Mouse (Mus musculus) embryonic facial prominence, embryonic 14.5 days (tissue): ENCODE data around the gene Fkrp. TPM values are rescaled to one million over a fixed set of nuclear protein-coding genes. Genes with fewer than 3 reads are reported as not detected.

Experiments
- ATAC-seq: fragments of 200-750 bp; cut with Nextera tagmentation; 2 replicates; pipeline ENCODE4 v1.8.0; 2017; ENCODE audit warnings: low read depth, moderate number of reproducible peaks, moderate TSS enrichment
- DNase-seq: peaks from one replicate; pipeline ENCODE4 v3.0.0-alpha.2; 2015; ENCODE audit warnings: low spot score
- H3K27ac ChIP-seq: fragments of 300-500 bp; sonication (generic); replicated peaks from 2 replicates; pipeline ENCODE4 v1.5.1; 2014; ENCODE audit warnings: low read depth, mild to moderate bottlenecking, low read length, moderate library complexity
- H3K27me3 ChIP-seq: fragments of 300-500 bp; sonication (generic); replicated peaks from 2 replicates; pipeline ENCODE4 v1.6.1; 2014; ENCODE audit warnings: low read length; ENCODE audit not compliant: control insufficient read depth, insufficient read depth
- H3K36me3 ChIP-seq: fragments of 300-500 bp; sonication (generic); 2 replicates; pipeline ENCODE4 v1.6.1; 2014; ENCODE audit warnings: low read length, mixed read lengths; ENCODE audit not compliant: control insufficient read depth, insufficient read depth
- H3K4me1 ChIP-seq: fragments of 300-500 bp; sonication (generic); 2 replicates; pipeline ENCODE4 v1.6.1; 2014; ENCODE audit warnings: antibody characterized with exemption, low read length; ENCODE audit not compliant: control insufficient read depth, insufficient read depth
- H3K4me2 ChIP-seq: fragments of 300-500 bp; sonication (generic); 2 replicates; pipeline ENCODE4 v1.6.1; 2014; ENCODE audit warnings: low read depth, mild to moderate bottlenecking, low read length, moderate library complexity, mixed read lengths
- H3K4me3 ChIP-seq: fragments of 300-500 bp; sonication (generic); 2 replicates; pipeline ENCODE4 v1.5.1; 2014; ENCODE audit warnings: low read depth, mild to moderate bottlenecking, low read length
- H3K9ac ChIP-seq: fragments of 300-500 bp; sonication (generic); 2 replicates; pipeline ENCODE4 v1.6.1; 2014; ENCODE audit warnings: low read depth, mild to moderate bottlenecking, low read length, moderate library complexity, mixed read lengths
- H3K9me3 ChIP-seq: fragments of 300-500 bp; sonication (generic); 2 replicates; pipeline ENCODE4 v1.6.1; 2016; ENCODE audit warnings: low read length; ENCODE audit not compliant: control insufficient read depth
- WGBS: fragments of 180-500 bp; shearing (Covaris S2); extraction: QIAGEN DNeasy Blood & Tissue Kit; methylation state at CpG from one replicate; pipeline ENCODE4 v1.1.7; 2014; 5-methylcytosine and 5-hydroxymethylcytosine counted together
- polyA plus RNA-seq: library from polyadenylated mRNA; unstranded; fragments of >200 nt; fragmentation: Nextera tagmentation; extraction: Ambion mirVana; gene quantifications from 2 replicates; pipeline ENCODE4 v1.2.1, GENCODE M21; 2014

Fkrp gene
- polyA plus RNA-seq, 1 experiment from 2014 or later: 28.6 TPM

- Histone ChIP-seq H3K4me3 (peak overlapping the region; percentile 68), H3K4me2 (peak overlapping the region; percentile 96), H3K9ac (peak overlapping the region; percentile 57), H3K4me1 (peaks cover 24% of the 10 kb centered on the region), H3K9me3 (no peaks in the 10 kb centered on the region), H3K27me3 (no peaks in the 10 kb centered on the region), H3K36me3 (peaks cover 44% of the 10 kb centered on the region), H3K27ac (peak overlapping the region; percentile 88; the same call in 1 of the 2 replicates)
- WGBS: 35% methylated on average over 10 of the region's 10 CpGs
- DNase-seq: no peak
- no peak for ATAC-seq
Measured at GRCm38 (mm10) chr7:16845820-16846167, 29.3 kb upstream of the Fkrp start.

- WGBS: 23% methylated on average over 14 of the region's 14 CpGs
- Histone ChIP-seq H3K4me3 (peak overlapping the region; percentile 68), H3K36me3 (peaks cover 44% of the 10 kb centered on the region), H3K4me1 (peaks cover 24% of the 10 kb centered on the region), H3K9ac (peak overlapping the region; percentile 57), H3K27me3 (no peaks in the 10 kb centered on the region), H3K4me2 (peak overlapping the region; percentile 96), H3K27ac (peak overlapping the region; percentile 88), H3K9me3 (no peaks in the 10 kb centered on the region)
- ATAC-seq (peak; percentile 6; the same call in 1 of the 2 replicates), DNase-seq (peak; percentile 44)
Measured at GRCm38 (mm10) chr7:16845072-16845819, 28.7 kb upstream of the Fkrp start.

GRCm38 (mm10) chr7:16844696-16845071, 28.2 kb upstream of the Fkrp start:
- Histone ChIP-seq H3K4me3 (peak overlapping the region; percentile 68), H3K4me2 (peak overlapping the region; percentile 96), H3K27ac (peak overlapping the region; percentile 88), H3K9ac (peak overlapping the region; percentile 57), H3K36me3 (peaks cover 44% of the 10 kb centered on the region), H3K9me3 (no peaks in the 10 kb centered on the region), H3K27me3 (no peaks in the 10 kb centered on the region), H3K4me1 (peaks cover 24% of the 10 kb centered on the region)
- DNase-seq (no peak), ATAC-seq (no peak)
- WGBS: 32% methylated on average over 3 of the region's 3 CpGs

DNA sequence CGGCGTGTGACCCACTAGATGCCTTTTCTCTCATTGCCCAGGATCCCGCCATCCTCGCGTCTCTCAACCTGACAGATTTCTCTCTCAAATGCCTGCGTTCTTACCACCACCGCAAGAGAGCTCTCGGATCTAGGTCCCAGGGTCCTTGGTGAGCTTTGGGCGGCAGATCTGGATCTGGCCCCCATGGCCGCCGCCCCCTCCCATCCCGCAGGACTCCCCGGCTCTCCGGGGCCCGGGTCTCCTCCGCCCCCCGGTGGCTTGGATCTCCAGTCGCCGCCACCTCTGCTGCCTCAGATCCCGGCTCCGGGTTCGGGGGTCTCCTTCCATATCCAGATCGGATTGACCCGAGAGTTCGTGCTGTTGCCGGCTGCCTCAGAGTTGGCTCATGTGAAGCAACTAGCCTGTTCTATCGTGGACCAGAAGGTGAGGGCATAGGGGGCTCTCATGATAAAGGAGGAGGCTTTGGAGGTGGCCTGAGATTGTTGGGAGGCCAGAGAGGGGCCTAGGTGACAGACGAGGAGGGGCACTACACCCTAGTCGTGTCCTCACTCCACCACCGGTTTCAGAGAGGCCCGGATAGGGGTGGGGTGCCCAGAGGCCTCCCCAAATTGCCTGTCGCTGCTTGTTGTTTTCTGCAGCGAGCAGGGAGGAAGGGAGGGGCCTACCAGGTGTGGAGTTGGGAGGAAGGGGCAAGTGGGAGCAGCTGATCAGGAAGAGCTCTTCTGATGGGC, 27.1 kb upstream of the Fkrp start:
- DNase-seq (peak; percentile 73), ATAC-seq (peak; percentile 9; the same call in 1 of the 2 replicates)
- Histone ChIP-seq H3K9me3 (no peaks in the 10 kb centered on the region), H3K36me3 (peaks cover 44% of the 10 kb centered on the region), H3K27me3 (no peaks in the 10 kb centered on the region), H3K9ac (peak overlapping the region; percentile 86), H3K4me2 (peak overlapping the region; percentile 96), H3K27ac (peak overlapping the region; percentile 88), H3K4me1 (peaks cover 24% of the 10 kb centered on the region), H3K4me3 (peak overlapping the region; percentile 68)
- WGBS: under 1% methylated on average over 31 of the region's 33 CpGs

- ATAC-seq (peak; percentile 90), DNase-seq (peak; percentile 95)
- peak within 1 kb of the TSS; percentile 68 for H3K4me3 ChIP-seq
- H3K9me3 ChIP-seq: no peaks in the 10 kb centered on the region
- H3K27ac ChIP-seq: peak within 1 kb of the TSS; percentile 88
- under 1% methylated on average over 18 of the region's 32 CpGs for WGBS
- peak within 1 kb of the TSS; percentile 86 for H3K9ac ChIP-seq
- peaks cover 24% of the 10 kb centered on the region for H3K4me1 ChIP-seq
- H3K27me3 ChIP-seq: no peaks in the 10 kb centered on the region
- H3K36me3 ChIP-seq: peaks cover 45% of the 10 kb centered on the region
- H3K4me2 ChIP-seq: peak within 1 kb of the TSS; percentile 96
Measured at GRCm38 (mm10) chr7:16842645-16843063, 26.1 kb upstream of the Fkrp start, which contains the start of gene Prkd2. Prkd2 (plus strand) TSS chr7:16842902.

GRCm38 (mm10) chr7:16841561-16842560, 25.3 kb upstream of the Fkrp start:
- WGBS: 45% methylated on average over 11 of the region's 11 CpGs
- H3K9ac ChIP-seq: peak overlapping the region; percentile 86
- ATAC-seq (no peak), DNase-seq (no peak)
- H3K27me3 ChIP-seq: no peaks in the 10 kb centered on the region
- H3K9me3 ChIP-seq: no peaks in the 10 kb centered on the region
- peaks cover 24% of the 10 kb centered on the region for H3K4me1 ChIP-seq
- peak overlapping the region; percentile 96 for H3K4me2 ChIP-seq
- peaks cover 50% of the 10 kb centered on the region for H3K36me3 ChIP-seq
- H3K4me3 ChIP-seq: peak overlapping the region; percentile 68
- H3K27ac ChIP-seq: peak overlapping the region; percentile 88

DNA sequence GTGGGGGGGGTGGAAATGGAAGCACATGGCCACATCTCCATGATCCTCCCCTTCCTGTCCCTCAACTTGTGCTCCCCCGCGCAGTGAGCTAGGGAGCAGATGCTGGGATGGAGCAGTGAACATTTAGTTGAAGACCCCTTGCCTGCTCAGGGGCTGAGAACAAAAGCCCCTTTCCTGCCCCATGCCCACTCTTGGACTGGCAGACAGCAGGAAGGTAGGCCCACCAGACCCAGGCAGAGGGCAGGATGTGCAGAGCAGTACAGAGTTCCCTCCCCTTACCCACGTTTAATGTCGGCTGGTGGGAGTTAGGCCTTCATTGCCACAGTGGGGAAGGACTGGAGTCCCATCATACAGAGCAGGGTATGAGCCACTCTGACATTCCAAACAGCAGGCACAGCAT, 24.5 kb upstream of the Fkrp start:
- no peak overlapping the region for H3K27ac ChIP-seq
- H3K9me3 ChIP-seq: no peaks in the 10 kb centered on the region
- ATAC-seq (no peak), DNase-seq (no peak)
- no peak overlapping the region for H3K9ac ChIP-seq
- H3K36me3 ChIP-seq: peaks cover 54% of the 10 kb centered on the region
- H3K27me3 ChIP-seq: no peaks in the 10 kb centered on the region
- 73% methylated on average over 4 of the region's 4 CpGs for WGBS
- no peak overlapping the region for H3K4me3 ChIP-seq
- H3K4me2 ChIP-seq: no peak overlapping the region
- H3K4me1 ChIP-seq: peaks cover 24% of the 10 kb centered on the region

- H3K27me3 ChIP-seq: no peaks in the 10 kb centered on the region
- no peak overlapping the region for H3K27ac ChIP-seq
- H3K36me3 ChIP-seq: peaks cover 60% of the 10 kb centered on the region
- peaks cover 16% of the 10 kb centered on the region; the same call in 1 of the 2 replicates for H3K4me1 ChIP-seq
- 79% methylated on average over 2 of the region's 2 CpGs for WGBS
- H3K9me3 ChIP-seq: no peaks in the 10 kb centered on the region
- DNase-seq (no peak), ATAC-seq (no peak)
- H3K4me2 ChIP-seq: no peak overlapping the region
- H3K4me3 ChIP-seq: no peak overlapping the region
- H3K9ac ChIP-seq: no peak overlapping the region
Measured at GRCm38 (mm10) chr7:16840109-16840491, 23.6 kb upstream of the Fkrp start.
